Mouse (Mus musculus): ENCODE data around the gene Lin28b. TPM values are rescaled to one million over a fixed set of nuclear protein-coding genes. Genes with fewer than 3 reads are reported as not detected.

Lin28b gene
- polyA plus RNA-seq, 2 experiments: 1.1 to 1.2 TPM

DNA sequence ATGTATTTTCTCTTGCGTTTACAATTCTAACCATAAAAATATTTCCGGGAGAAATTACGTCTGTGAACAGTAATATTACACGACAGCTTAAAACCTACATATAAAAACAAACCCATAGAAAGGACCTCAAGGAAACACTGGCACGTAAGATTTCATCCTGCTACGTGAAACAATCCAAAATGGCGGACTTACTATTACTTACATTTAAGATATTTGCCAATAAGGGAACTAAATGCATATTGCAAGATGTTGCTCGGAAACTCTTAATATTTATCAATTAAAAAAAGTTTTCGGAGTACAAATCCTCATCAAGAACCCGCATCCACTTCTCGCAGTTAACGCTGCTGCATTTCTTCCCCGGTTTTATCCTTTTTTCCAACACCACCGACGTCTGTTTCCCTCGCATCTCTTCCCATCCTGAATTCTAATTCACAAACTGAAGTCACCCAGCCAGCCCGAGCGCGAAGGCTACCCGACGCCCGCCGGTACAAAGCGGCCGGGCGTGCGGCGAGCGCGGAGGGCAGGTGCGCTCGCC lies 902 bp downstream of the Lin28b start:
- 3% methylated on average over 32 of the region's 32 CpGs for WGBS
- Histone ChIP-seq H3K9me3 (ENCODE audit: control insufficient read depth, low read length) (no peaks in the 10 kb centered on the region), H3K9ac (ENCODE audit: low read depth, low read length, severe bottlenecking) (peak overlapping the region; percentile 47; the same call in 1 of the 2 replicates), H3K4me3 (replicated peaks; ENCODE audit: low read length) (peak overlapping the region; percentile 66), H3K4me2 (replicated peaks; ENCODE audit: low read depth, low read length, severe bottlenecking) (peak overlapping the region; percentile 100), H3K27ac (replicated peaks; ENCODE audit: low read depth, low read length) (no peak overlapping the region), H3K36me3 (ENCODE audit: control insufficient read depth, insufficient read depth, low read length) (no peaks in the 10 kb centered on the region), H3K4me1 (ENCODE audit: control insufficient read depth, insufficient read depth, low read length) (no peaks in the 10 kb centered on the region), H3K27me3 (ENCODE audit: control insufficient read depth, insufficient read depth, low read length) (peaks cover 27% of the 10 kb centered on the region)
- DNase-seq (ENCODE audit: low spot score) (no peak), ATAC-seq (ENCODE audit: low FRiP score, low read depth) (peak; percentile 66)
- TF ChIP-seq POLR2A (IDR thresholded peaks at IDR 0.05; ENCODE audit: borderline replicate concordance, extremely low read depth, insufficient read depth, insufficient read length): no peak

DNA sequence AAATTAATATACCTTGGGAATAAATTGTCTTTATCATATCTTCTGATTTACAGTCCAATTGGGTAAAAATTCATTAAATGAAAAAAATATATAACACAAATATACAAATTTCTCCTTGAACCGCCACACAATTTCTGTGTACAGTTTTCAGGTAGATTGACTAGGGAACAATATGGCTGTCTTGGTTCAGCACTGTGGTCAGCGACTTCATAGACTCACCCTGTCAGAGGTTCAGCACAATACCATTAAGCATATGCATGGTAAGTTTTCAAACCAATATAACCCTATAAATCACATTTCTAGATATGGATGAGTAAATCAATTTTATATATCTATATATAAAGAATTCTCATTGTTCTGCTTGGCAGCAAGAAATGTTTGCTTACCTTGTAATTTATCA lies 3.0 kb downstream of the Lin28b start:
- Histone ChIP-seq H3K27ac (replicated peaks; ENCODE audit: low read depth, low read length) (no peak overlapping the region), H3K27me3 (ENCODE audit: control insufficient read depth, insufficient read depth, low read length) (peaks cover 27% of the 10 kb centered on the region), H3K4me1 (ENCODE audit: control insufficient read depth, insufficient read depth, low read length) (no peaks in the 10 kb centered on the region), H3K36me3 (ENCODE audit: control insufficient read depth, insufficient read depth, low read length) (no peaks in the 10 kb centered on the region), H3K4me3 (replicated peaks; ENCODE audit: low read length) (no peak overlapping the region), H3K9ac (ENCODE audit: low read depth, low read length, severe bottlenecking) (no peak overlapping the region), H3K9me3 (ENCODE audit: control insufficient read depth, low read length) (no peaks in the 10 kb centered on the region), H3K4me2 (replicated peaks; ENCODE audit: low read depth, low read length, severe bottlenecking) (no peak overlapping the region)
- DNase-seq (ENCODE audit: low spot score) (peak; percentile 79), ATAC-seq (ENCODE audit: low FRiP score, low read depth) (no peak)
- TF ChIP-seq POLR2A (IDR thresholded peaks at IDR 0.05; ENCODE audit: borderline replicate concordance, extremely low read depth, insufficient read depth, insufficient read length): no peak
- WGBS: 51% methylated on average over 2 of the region's 2 CpGs

DNA sequence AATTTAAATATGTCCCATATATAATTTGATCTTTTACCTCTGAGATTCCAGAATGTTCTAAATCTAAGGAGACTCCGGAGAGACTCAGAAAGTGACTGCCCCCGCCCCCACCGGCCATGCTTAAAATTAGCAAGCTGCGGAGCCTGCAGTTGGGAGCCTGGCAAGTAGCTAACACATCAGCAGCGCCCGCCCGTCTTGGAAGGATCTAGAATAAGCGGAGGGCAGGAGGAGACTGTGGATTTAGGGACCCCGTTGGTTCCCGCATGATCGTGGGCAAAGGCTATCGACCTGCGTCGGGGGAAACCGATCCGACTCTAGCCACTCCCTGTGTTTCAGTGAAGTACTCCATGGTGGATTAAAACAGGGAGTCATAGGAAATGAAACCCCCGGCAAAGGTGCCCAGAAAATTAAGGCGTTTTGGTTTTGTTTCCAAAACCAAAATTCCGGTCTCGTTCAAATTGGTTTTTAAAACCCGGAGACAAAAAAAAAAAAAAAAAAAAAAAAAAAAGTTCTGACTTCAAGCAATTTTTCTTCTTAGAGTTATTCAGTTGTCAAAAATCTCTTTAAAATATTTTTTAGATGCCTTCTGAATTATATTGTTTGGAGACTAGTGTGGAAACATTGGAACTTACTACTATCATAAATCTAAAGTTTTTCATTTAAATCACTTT lies 12.4 kb downstream of the Lin28b start:
- no peak for TF ChIP-seq POLR2A (IDR thresholded peaks at IDR 0.05; ENCODE audit: borderline replicate concordance, extremely low read depth, insufficient read depth, insufficient read length)
- peaks cover 24% of the 10 kb centered on the region for H3K27me3 ChIP-seq (ENCODE audit: control insufficient read depth, insufficient read depth, low read length)
- ATAC-seq (ENCODE audit: low FRiP score, low read depth) (no peak), DNase-seq (ENCODE audit: low spot score) (no peak)
- peaks cover 6% of the 10 kb centered on the region for H3K4me1 ChIP-seq (ENCODE audit: control insufficient read depth, insufficient read depth, low read length)
- peak overlapping the region; percentile 32 for H3K4me3 ChIP-seq (replicated peaks; ENCODE audit: low read length)
- H3K36me3 ChIP-seq (ENCODE audit: control insufficient read depth, insufficient read depth, low read length): no peaks in the 10 kb centered on the region
- H3K4me2 ChIP-seq (replicated peaks; ENCODE audit: low read depth, low read length, severe bottlenecking): peak overlapping the region; percentile 51
- H3K9me3 ChIP-seq (ENCODE audit: control insufficient read depth, low read length): no peaks in the 10 kb centered on the region
- no peak overlapping the region for H3K9ac ChIP-seq (ENCODE audit: low read depth, low read length, severe bottlenecking)
- WGBS: under 1% methylated on average over 21 of the region's 21 CpGs
- H3K27ac ChIP-seq (replicated peaks; ENCODE audit: low read depth, low read length): no peak overlapping the region

DNA sequence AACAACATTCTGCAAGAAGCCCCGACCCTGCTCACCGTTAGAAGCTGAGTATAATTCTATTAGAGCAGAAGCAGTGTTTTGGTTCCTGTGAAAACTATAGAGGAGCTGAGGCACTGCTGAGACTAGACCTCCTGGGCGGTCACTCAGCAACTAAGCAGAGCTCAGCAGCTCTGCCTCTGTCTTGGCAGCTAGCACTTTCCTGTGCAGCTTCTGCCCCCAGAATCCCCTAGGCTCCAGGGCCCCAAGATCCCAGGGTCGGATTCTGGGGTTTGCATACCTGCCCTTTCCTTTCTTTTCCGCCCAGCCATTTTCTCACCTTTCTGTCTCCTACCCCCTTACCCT lies 13.1 kb downstream of the Lin28b start:
- peak overlapping the region; percentile 32 for H3K4me3 ChIP-seq (replicated peaks; ENCODE audit: low read length)
- DNase-seq (ENCODE audit: low spot score) (no peak), ATAC-seq (ENCODE audit: low FRiP score, low read depth) (no peak)
- H3K9ac ChIP-seq (ENCODE audit: low read depth, low read length, severe bottlenecking): no peak overlapping the region
- peaks cover 24% of the 10 kb centered on the region for H3K27me3 ChIP-seq (ENCODE audit: control insufficient read depth, insufficient read depth, low read length)
- peaks cover 6% of the 10 kb centered on the region for H3K4me1 ChIP-seq (ENCODE audit: control insufficient read depth, insufficient read depth, low read length)
- H3K9me3 ChIP-seq (ENCODE audit: control insufficient read depth, low read length): no peaks in the 10 kb centered on the region
- H3K4me2 ChIP-seq (replicated peaks; ENCODE audit: low read depth, low read length, severe bottlenecking): peak overlapping the region; percentile 51; the same call in 1 of the 2 replicates
- TF ChIP-seq POLR2A (IDR thresholded peaks at IDR 0.05; ENCODE audit: borderline replicate concordance, extremely low read depth, insufficient read depth, insufficient read length): no peak
- no peaks in the 10 kb centered on the region for H3K36me3 ChIP-seq (ENCODE audit: control insufficient read depth, insufficient read depth, low read length)
- no peak overlapping the region for H3K27ac ChIP-seq (replicated peaks; ENCODE audit: low read depth, low read length)
- under 1% methylated on average over 5 of the region's 5 CpGs for WGBS

DNA sequence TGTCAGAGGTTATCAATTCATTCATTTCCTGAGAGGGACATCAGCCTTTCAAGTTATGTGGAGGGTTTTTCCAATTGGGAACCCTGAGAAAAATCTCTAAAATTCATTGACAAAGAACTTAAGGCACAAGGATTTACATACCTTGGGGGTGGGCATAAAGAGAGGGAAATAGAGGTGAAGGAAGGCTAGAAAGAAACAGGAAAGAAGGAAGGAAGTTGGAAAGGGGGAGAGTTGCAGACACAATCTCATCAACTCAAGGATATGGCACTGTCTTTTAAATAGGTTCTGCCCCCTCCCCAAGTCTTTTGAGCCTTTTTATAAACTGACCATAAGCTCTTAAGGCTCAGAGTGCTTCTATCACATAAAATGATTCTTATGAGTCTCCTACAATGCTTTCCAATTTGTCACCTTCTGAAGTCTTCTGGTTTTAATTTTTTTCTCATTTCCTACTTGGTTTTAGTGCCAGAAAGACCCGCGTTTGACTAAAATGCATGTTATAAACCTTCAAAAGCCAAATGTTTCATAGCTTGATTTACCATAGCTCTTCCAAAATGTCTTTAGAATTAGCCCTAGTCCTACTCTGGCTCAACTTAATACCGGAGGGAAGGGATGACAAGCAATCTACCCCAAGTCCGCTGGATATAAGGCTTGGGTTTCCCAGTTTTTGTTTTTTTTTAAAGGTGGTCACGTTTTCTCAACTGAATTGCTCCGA lies 13.6 kb downstream of the Lin28b start:
- peak overlapping the region; percentile 51; the same call in 1 of the 2 replicates for H3K4me2 ChIP-seq (replicated peaks; ENCODE audit: low read depth, low read length, severe bottlenecking)
- 4% methylated on average over 6 of the region's 6 CpGs for WGBS
- no peak overlapping the region for H3K4me3 ChIP-seq (replicated peaks; ENCODE audit: low read length)
- no peak for ATAC-seq (ENCODE audit: low FRiP score, low read depth)
- no peak for DNase-seq (ENCODE audit: low spot score)
- H3K4me1 ChIP-seq (ENCODE audit: control insufficient read depth, insufficient read depth, low read length): peaks cover 9% of the 10 kb centered on the region
- no peak for TF ChIP-seq POLR2A (IDR thresholded peaks at IDR 0.05; ENCODE audit: borderline replicate concordance, extremely low read depth, insufficient read depth, insufficient read length)
- no peaks in the 10 kb centered on the region for H3K36me3 ChIP-seq (ENCODE audit: control insufficient read depth, insufficient read depth, low read length)
- H3K9ac ChIP-seq (ENCODE audit: low read depth, low read length, severe bottlenecking): no peak overlapping the region
- no peaks in the 10 kb centered on the region for H3K9me3 ChIP-seq (ENCODE audit: control insufficient read depth, low read length)
- peaks cover 24% of the 10 kb centered on the region for H3K27me3 ChIP-seq (ENCODE audit: control insufficient read depth, insufficient read depth, low read length)
- H3K27ac ChIP-seq (replicated peaks; ENCODE audit: low read depth, low read length): no peak overlapping the region

Data from limb, embryonic 14.5 days (tissue).